Mouse (Mus musculus) small intestine, adult 2 months (tissue): ENCODE data around the gene Krtap6-2. TPM values are rescaled to one million over a fixed set of nuclear protein-coding genes. Genes with fewer than 3 reads are reported as not detected.

Source experiments
- H3K27ac ChIP-seq: fragments of 200-500 bp; 2 replicates; pipeline ENCODE4 v1.5.1; 2012; ENCODE audit warnings: low read depth, low read length, control low read depth, inconsistent platforms; ENCODE audit not compliant: insufficient read depth
- H3K27me3 ChIP-seq: fragments of 200-500 bp; 2 replicates; pipeline ENCODE4 v1.6.1; 2012; ENCODE audit warnings: mild to moderate bottlenecking, moderate library complexity, low read length, inconsistent platforms; ENCODE audit not compliant: control insufficient read depth, insufficient read depth
- H3K36me3 ChIP-seq: fragments of 200-500 bp; 2 replicates; pipeline ENCODE4 v1.6.1; 2012; ENCODE audit warnings: mild to moderate bottlenecking, low read length, control low read depth, inconsistent platforms; ENCODE audit not compliant: control insufficient read depth, insufficient read depth
- H3K4me1 ChIP-seq: fragments of 200-500 bp; 2 replicates; pipeline ENCODE4 v1.6.1; 2012; ENCODE audit warnings: low read length, inconsistent platforms, mixed read lengths; ENCODE audit not compliant: control insufficient read depth, insufficient read depth, insufficient read length
- H3K4me3 ChIP-seq: fragments of 200-500 bp; 2 replicates; pipeline ENCODE4 v1.5.1; 2012; ENCODE audit warnings: low read depth, mild to moderate bottlenecking, control low read depth, inconsistent platforms, low read length, moderate library complexity
- CTCF ChIP-seq: fragments of 200-500 bp; IDR thresholded peaks from 2 replicates; pipeline ENCODE4 v1.5.1; 2012; ENCODE audit warnings: low read depth, mild to moderate bottlenecking, control low read depth, inconsistent platforms, low read length, moderate library complexity, mixed read lengths; ENCODE audit not compliant: insufficient replicate concordance, insufficient read length; ENCODE audit errors: extremely low read depth
- POLR2A ChIP-seq: fragments of 200-500 bp; IDR thresholded peaks from 2 replicates; pipeline ENCODE4 v1.6.1; 2012; ENCODE audit warnings: low read depth, mild to moderate bottlenecking, control low read depth, inconsistent platforms, low read length, moderate library complexity
- WGBS: fragments of 180-500 bp; shearing (Covaris S2); methylation state at CpG from one replicate; pipeline ENCODE4 v1.1.7; 2018; 5-methylcytosine and 5-hydroxymethylcytosine counted together
- polyA plus RNA-seq: library from polyadenylated mRNA; depleted of rRNA; stranded (reverse); fragments of >200 nt; gene quantifications from 2 replicates; pipeline ENCODE4 v1.2.3, GENCODE M21; 2012; rRNA removed

The Krtap6-2 gene
- polyA plus RNA-seq, 1 experiment, result not detected

DNA sequence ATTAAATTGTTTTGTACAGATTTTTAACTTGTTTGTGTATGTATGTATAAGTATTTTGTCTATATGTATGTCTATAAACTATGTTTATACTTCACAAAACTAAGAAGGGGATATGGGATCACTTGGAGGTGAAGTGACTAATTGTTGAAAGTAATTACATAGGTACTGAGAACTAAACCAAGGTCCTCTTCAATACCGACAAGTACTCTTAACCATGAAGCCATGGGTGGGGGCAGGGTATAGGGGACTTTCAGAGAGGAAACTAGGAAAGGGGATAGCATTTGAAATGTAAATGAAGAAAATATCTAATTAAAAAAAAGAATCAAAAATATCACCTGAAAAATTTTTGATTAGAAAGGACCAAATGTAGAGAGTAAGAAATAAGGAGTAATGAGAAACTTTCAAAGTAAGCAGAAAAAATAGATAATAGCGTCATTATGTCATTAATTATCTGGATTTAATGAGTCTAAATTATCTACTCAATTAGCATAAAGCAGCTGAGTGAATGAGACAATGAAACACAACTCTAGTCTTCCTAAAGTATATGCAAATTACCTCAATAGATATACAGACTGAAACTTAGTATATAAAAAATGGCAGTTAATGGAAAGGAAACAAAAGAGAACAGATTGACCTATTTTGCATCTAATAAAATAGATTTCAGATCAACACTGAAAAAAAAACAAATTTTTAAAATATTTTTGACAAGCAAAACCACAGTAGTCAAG, 47.0 kb downstream of the Krtap6-2 start:
- no peak for TF ChIP-seq POLR2A
- TF ChIP-seq CTCF, result no peak
- no peaks in the 10 kb centered on the region for H3K27me3 ChIP-seq
- no peak overlapping the region for H3K4me3 ChIP-seq
- no peak overlapping the region for H3K27ac ChIP-seq
- 66% methylated on average over 2 of the region's 2 CpGs for WGBS
- H3K36me3 ChIP-seq, result no peaks in the 10 kb centered on the region
- no peaks in the 10 kb centered on the region for H3K4me1 ChIP-seq

Other genes starting within 250 kb of the Krtap6-2 start
- gene 1110057P08Rik, start 245.4 kb downstream of the Krtap6-2 start, polyA plus RNA-seq, result not detected in 2 replicates
- gene Krtap20-2, start 214.2 kb downstream of the Krtap6-2 start, polyA plus RNA-seq, result not detected in 2 replicates
- gene Krtap21-1, start 16.2 kb downstream of the Krtap6-2 start, polyA plus RNA-seq, result not detected in 2 replicates
- not detected in 2 replicates for gene Krtap8-1, start 67.8 kb upstream of the Krtap6-2 start, polyA plus RNA-seq
- gene Krtap7-1, start 88.2 kb upstream of the Krtap6-2 start, polyA plus RNA-seq, result not detected in 2 replicates
- gene Krtap11-1, start 151.1 kb upstream of the Krtap6-2 start, polyA plus RNA-seq, result not detected in 2 replicates